Mouse (Mus musculus): ENCODE data around the gene Wnt7a.

The Wnt7a gene

GRCm38 (mm10) chr6:91331886-91332285, 79.3 kb downstream of the Wnt7a start:
- DNase-seq, result no peak

- no peak for DNase-seq
Measured at GRCm38 (mm10) chr6:91325556-91325955, 85.6 kb downstream of the Wnt7a start.

GRCm38 (mm10) chr6:91324752-91325151, 86.4 kb downstream of the Wnt7a start:
- no peak for DNase-seq

- no peak for DNase-seq
Measured at GRCm38 (mm10) chr6:91322001-91322772, 89.0 kb downstream of the Wnt7a start.
